Mouse (Mus musculus) liver, embryonic 14.5 days (tissue): Measurements from ENCODE around the gene Snrpa.

Experiments used
- CTCF ChIP-seq: IDR thresholded peaks from 2 replicates; pipeline ENCODE4 v1.5.1; 2016; ENCODE audit warnings: antibody characterized with exemption, low read depth, control low read depth
- EP300 ChIP-seq: IDR thresholded peaks from 2 replicates; pipeline ENCODE4 v1.6.1; 2016; ENCODE audit warnings: antibody characterized with exemption, low read depth

GRCm38 (mm10) chr7:27237527-27237926, 41.5 kb upstream of the Snrpa start:
- TF ChIP-seq CTCF, result peak; percentile 32; the same call in 1 of the 2 replicates
- no peak for TF ChIP-seq EP300
